Mouse (Mus musculus) left cerebral cortex, adult 18-20 months (tissue): ENCODE results near the gene Fignl2. TPM values are rescaled to one million over a fixed set of nuclear protein-coding genes. Genes with fewer than 3 reads are reported as not detected.

Experiments used
- DNase-seq, 2 experiments: peaks; one replicate each; pipeline ENCODE4 v3.0.0; 2021 to 2022; ENCODE audit warnings: low spot score in 2 of 2, mixed read lengths in 1 of 2
- total RNA-seq, 2 experiments: library from RNA; stranded (reverse); gene quantifications; 2 replicates each; pipeline ENCODE4 v1.2.3; 2021

Gene Fignl2
- total RNA-seq, 2 experiments from 2014 or later: 1.3 to 1.4 TPM

- DNase-seq: no peak
Observed at GRCm38 (mm10) chr15:101068671-101069070, 9.7 kb downstream of the Fignl2 start.

- no peak for DNase-seq
Observed at GRCm38 (mm10) chr15:101068029-101068428, 10.3 kb downstream of the Fignl2 start.

- DNase-seq: no peak
Observed at GRCm38 (mm10) chr15:101066920-101067696, 11.3 kb downstream of the Fignl2 start.

- DNase-seq: no peak
Observed at GRCm38 (mm10) chr15:101066364-101066847, 12.0 kb downstream of the Fignl2 start.

GRCm38 (mm10) chr15:101065069-101065468 is 13.3 kb downstream of the Fignl2 start:
- no peak for DNase-seq

DNA sequence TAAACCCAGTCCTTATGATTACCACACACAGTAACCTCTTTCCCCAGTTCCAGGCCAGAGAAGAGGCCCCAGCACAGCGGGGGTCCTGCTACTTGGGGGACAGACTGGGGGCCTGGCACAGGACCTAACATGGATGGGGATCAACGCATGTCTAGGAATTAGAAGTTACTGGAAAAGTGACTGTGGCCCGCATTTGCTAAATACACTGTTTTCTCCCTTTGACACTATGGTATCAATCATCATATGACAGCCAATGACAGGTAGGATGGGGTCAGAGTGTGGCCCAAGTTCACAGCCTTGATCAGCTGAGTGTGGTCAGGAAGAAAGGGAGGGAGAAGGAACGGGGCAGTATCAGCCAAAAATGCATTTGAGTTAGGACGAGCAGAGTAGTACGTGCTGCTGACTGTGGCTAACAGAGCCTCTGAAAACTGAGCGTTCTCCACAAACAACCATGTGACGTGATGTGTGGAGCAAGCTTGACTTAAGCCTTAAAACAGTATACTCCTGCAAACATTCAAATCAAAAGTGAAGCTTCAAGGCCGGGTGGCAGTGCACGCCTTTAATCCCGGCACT is 18.0 kb downstream of the Fignl2 start:
- DNase-seq: no peak

GRCm38 (mm10) chr15:101059570-101060279 is 18.6 kb downstream of the Fignl2 start:
- DNase-seq: no peak

GRCm38 (mm10) chr15:101056225-101056624 is 22.1 kb downstream of the Fignl2 start:
- peak; percentile 63 to 69 for DNase-seq

- no peak for DNase-seq
Observed at GRCm38 (mm10) chr15:101054541-101054940, 23.8 kb downstream of the Fignl2 start.

DNA sequence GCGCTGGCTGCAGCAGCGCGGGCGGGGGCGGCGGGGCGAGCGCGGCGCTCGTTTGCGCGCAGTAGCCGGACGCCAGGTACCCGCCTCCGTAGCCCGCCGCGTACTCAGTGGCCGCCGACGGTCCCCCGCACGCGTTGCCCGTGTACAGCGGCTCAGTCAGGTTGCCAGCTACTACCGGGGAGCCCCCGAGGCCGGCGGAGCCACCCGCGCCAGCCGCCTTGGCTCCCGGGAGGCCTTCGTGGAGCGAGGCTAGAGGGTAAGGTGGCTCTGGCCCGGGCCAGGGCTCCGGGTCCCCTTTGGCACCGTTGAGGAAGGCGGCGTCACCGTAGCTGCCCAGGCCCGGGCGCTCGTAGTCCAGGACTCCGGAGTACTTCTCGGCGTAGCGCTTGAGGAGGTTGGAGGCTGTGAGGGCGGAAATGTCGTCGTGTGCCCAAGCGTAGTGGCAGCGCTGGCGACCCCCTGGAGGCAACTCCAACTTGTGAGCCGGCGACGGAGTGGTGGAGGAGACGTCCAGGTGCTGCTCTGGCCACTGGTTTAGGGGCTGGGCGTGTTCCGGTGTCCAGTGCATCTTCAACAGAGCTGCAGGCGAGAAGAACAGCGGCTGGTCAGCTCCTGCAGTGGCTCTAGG is 24.4 kb downstream of the Fignl2 start:
- DNase-seq: no peak

GRCm38 (mm10) chr15:101052560-101053501 is 25.5 kb downstream of the Fignl2 start:
- no peak for DNase-seq

GRCm38 (mm10) chr15:101051869-101052268 is 26.5 kb downstream of the Fignl2 start:
- no peak for DNase-seq

DNA sequence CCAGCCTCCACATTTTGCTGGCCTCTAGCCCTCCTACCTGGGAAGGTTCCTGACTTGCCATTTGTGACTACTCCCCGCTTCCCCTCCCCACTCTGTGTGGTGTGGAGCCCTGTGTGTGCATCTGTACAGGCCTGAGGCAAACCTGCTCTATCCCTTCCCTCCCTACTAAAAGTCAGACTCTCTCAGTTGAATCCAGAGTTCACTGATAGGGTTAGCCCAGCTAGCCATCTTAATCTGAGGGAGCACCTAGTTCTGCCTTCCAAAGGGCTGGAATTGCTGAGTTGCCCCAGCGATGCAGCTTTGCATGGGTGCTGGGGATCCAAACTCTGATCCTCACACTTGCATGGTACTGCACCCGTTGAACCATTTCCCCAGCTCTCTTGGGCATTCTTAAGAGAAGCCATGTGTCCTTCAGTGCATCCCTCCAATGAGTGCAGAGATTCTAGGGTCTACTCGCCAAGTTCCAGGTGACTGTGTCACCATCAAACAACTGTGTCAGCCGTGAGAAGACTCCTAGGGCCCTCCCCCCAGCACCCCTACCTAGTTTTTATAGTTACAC is 29.9 kb downstream of the Fignl2 start:
- DNase-seq: no peak

DNA sequence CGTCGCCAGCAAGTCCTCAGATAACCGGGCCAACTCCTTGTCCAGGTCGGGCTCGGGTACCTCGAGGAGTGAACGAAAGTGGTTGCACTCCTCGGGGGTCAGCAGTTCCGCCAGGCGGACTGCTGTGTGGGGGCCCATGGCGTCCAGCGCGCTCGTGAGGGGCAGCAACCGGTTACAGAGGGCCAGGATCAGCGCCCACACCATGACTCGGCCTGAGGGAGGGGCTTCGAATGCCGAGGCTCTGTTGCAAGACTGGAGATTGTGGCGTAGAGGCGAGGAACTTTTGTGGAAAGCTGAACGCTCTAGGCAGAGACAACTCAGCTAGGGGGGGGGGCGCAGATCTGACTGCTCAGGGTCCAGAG is 31.2 kb downstream of the Fignl2 start, which contains the start of gene Gm47841:
Gene Gm47841 (minus strand): TSS at position 204 of the 362 bp plus-strand sequence.
- DNase-seq: no peak

- DNase-seq: peak; percentile 59 to 66
Observed at GRCm38 (mm10) chr15:101046527-101047193, 31.7 kb downstream of the Fignl2 start.

DNA sequence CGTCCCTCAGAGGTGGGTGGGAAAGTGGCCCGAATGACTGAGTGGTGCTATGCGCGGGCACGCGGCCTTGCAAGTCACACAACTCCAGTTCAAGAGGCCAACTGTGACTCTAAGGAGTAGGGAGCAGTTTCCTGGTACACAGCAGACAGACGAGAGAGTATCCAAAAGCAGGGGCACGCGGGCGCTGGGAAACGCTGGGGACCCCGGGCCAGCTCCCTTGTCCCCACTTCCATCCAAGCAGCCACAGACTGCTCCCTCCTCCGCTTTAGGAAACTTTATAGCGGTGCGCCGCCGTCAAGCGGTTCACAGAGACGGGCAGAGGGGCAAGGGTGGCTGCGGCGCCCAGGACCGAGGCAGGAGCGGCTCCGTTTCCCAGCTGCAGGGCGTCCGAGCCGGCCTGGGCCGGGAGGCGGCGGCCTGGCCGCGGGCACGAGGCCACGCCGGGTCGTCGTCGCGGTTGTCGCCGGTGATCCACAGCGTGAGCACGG is 32.3 kb downstream of the Fignl2 start:
- DNase-seq: no peak

DNA sequence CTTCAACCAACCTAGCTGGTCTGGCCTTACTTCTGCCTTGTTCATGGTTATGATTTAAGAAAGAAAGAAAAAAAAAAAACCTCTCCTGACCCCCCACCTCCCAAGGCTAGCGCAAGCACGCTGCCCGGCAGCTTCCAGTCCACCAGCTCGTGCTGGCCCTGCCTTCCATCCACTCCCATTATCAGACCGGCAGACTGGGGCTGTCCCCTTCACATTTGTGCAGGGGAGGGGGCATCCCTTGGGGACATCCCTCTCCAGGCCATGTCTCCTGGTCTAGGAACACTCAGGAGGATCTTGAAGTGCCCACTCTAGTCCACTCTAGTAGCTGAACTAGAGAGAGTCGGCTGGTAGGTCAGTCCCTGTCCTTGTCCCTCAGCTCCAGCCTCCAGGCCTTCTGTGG is 33.8 kb downstream of the Fignl2 start:
- DNase-seq: no peak

- DNase-seq: peak; percentile 75 to 82
Observed at GRCm38 (mm10) chr15:101042613-101043012, 35.8 kb downstream of the Fignl2 start.

DNA sequence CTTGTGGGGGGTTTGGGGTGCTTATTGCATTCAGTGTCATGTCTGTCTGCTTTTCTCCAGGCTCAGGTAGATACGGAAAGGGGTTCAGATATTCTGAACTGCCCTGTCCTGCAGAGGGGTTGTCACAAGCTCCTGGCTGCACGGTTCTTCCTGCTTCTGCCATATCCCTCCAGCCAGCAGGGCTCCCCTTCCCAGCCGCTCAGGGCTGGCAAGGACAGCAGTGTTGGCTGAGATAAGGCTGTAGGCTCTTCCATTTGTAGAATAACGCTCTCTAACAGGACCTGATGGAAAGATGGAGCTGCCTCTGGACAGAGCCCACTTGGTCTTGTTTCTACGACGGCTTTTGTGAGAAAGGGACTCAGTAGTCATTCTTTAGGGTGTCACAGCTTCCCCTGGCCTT is 36.4 kb downstream of the Fignl2 start:
- DNase-seq: no peak
